Mouse (Mus musculus) C2C12 (cell line): ENCODE measurements around the gene Gpr25.

ENCODE experiments used
- CTCF ChIP-seq: IDR thresholded peaks from one replicate; pipeline ENCODE4 v1.5.1; 2011; ENCODE audit not compliant: control insufficient read depth, insufficient read depth, insufficient read length
- MAX ChIP-seq: IDR thresholded peaks from one replicate; pipeline ENCODE4 v1.6.1; 2011; ENCODE audit warnings: mild to moderate bottlenecking, control low read depth

- no peak for TF ChIP-seq MAX
- no peak for TF ChIP-seq CTCF
These were observed 40.4 kb downstream of the Gpr25 start for GRCm38 (mm10) chr1:136220037-136220871.
